Mouse (Mus musculus): ENCODE data around the gene Nat8.
"Not testable (repeated sequence)": the region's sequence is repeated elsewhere in the genome, so short reads cannot be mapped to it uniquely, and the experiment has no call there.

The Nat8 gene

GRCm38 (mm10) chr6:85836827-85837226 lies 4.9 kb upstream of the Nat8 start:
- DNase-seq (ENCODE audit: low read depth, low spot score) = not testable (repeated sequence)

GRCm38 (mm10) chr6:85836098-85836497 lies 4.2 kb upstream of the Nat8 start:
- DNase-seq (ENCODE audit: low read depth, low spot score) = not testable (repeated sequence)

DNA sequence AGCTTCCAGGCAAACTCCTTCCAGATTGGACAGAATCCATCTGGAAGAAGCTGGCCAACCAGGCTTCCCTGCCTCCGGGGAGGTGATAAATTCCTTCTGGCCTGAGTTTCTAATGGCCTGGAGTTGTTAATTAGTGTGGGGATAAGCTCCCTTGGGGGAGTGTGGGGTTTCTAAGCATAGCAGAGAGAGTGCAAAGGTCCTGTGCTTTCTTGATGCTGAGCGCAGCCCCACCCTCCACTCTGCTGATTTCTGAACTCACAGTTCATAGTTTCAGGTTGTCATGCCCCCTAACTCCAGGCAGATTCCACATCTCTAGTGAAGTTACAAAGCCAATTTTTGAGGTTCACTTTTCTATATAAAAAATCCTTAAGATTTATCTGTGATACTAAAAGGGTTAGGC lies 3.2 kb upstream of the Nat8 start:
- not testable (repeated sequence) for DNase-seq (ENCODE audit: low read depth, low spot score)

- not testable (repeated sequence) for DNase-seq (ENCODE audit: low read depth, low spot score)
These were observed 2.7 kb upstream of the Nat8 start for GRCm38 (mm10) chr6:85834504-85835100.

- DNase-seq (ENCODE audit: low read depth, low spot score) = no peak
These were observed 2.4 kb downstream of the Nat8 start for GRCm38 (mm10) chr6:85829462-85829861.

DNA sequence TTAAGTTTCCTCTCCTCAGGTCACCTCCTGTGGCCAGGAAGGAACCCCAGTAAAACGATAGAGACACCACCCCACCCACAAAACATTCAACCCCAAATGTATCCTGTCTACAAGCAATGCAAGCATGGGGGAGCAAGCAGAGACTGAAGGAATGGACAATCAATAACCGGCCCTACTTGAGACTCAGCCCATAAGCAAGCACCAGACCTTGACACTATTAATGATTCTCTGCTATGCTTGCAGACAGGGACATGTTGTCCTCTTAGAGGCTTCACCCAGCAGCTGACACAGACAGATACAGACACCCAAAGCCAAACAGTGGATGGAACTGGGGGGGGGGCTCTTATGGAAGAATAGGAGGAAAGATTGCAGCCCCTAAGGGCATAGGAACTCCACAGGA lies 6.0 kb downstream of the Nat8 start:
- DNase-seq (ENCODE audit: low read depth, low spot score) = no peak

GRCm38 (mm10) chr6:85823382-85824090 lies 8.3 kb downstream of the Nat8 start:
- DNase-seq (ENCODE audit: low read depth, low spot score) = no peak

- no peak for DNase-seq (ENCODE audit: low read depth, low spot score)
These were observed 9.6 kb downstream of the Nat8 start for GRCm38 (mm10) chr6:85822286-85822685.

DNA sequence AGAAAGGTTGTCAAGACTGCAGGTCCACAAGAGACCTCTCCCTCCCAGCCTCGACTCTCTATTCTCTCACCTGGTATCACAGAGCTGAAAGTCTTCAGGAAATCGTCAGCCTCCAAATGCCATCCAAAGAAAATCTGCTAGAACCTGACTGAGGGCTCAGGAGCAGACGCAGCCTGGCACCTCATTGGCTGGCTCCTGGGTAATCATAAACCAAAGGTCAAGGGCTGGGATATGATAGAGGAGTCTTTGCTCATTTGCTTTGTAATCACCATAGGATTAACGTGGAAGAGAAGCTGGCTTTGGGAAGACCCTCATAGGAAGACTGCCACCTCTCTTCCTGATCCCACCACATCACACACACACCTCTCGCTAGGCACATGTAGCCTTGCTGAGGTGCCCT lies 11.0 kb downstream of the Nat8 start, which contains the start of the genes Nat8f6 and Nat8f5:
Gene Nat8f6 (minus strand): TSS at position 118 of the 400 bp plus-strand sequence.
Gene Nat8f5 (minus strand): TSS at position 136 of the 400 bp plus-strand sequence.
- DNase-seq (ENCODE audit: low read depth, low spot score) = no peak

- no peak for DNase-seq (ENCODE audit: low read depth, low spot score)
These were observed 13.5 kb downstream of the Nat8 start for GRCm38 (mm10) chr6:85818338-85818737.

GRCm38 (mm10) chr6:85813339-85813738 lies 18.5 kb downstream of the Nat8 start:
- no peak for DNase-seq (ENCODE audit: low read depth, low spot score)

- not testable (repeated sequence) for DNase-seq (ENCODE audit: low read depth, low spot score)
These were observed 20.8 kb downstream of the Nat8 start for GRCm38 (mm10) chr6:85810942-85811537.

- not testable (repeated sequence) for DNase-seq (ENCODE audit: low read depth, low spot score)
These were observed 21.4 kb downstream of the Nat8 start for GRCm38 (mm10) chr6:85810514-85810913.

- not testable (repeated sequence) for DNase-seq (ENCODE audit: low read depth, low spot score)
These were observed 22.1 kb downstream of the Nat8 start for GRCm38 (mm10) chr6:85809784-85810183.

DNA sequence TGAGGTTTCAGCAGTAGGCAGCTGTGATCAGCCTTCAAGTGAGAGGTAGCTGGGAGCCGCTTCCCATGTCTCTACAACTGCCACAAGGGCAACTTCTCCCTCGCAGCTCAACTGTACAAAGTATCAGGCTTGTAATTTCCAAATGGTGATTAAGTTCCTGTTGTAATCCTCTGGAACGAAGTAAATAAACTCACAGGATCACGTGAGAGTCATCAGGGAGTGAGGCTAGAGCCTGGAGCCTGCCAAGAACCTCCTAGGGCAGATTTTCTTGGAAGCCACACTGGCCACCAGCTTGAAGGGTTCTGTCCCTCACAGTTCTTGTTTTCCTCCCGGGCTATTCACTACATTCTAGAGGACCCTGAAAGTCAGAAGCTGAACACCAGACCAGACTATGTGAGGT lies 28.7 kb downstream of the Nat8 start:
- DNase-seq (ENCODE audit: low read depth, low spot score) = not testable (repeated sequence)

Data from brain, embryonic 18.5 days (tissue).